Mouse (Mus musculus) gastrocnemius, postnatal 25 days (tissue): ENCODE measurements at regions not wholly inside any gene's neighbourhood (a gene's known extent, or its start where the extent isn't known, plus 50 kb on each side); places are given as distances from the start of the nearest gene placed in this dataset.

Source experiments
- DNase-seq: peaks from one replicate; pipeline ENCODE4 v3.0.0; 2022

DNA sequence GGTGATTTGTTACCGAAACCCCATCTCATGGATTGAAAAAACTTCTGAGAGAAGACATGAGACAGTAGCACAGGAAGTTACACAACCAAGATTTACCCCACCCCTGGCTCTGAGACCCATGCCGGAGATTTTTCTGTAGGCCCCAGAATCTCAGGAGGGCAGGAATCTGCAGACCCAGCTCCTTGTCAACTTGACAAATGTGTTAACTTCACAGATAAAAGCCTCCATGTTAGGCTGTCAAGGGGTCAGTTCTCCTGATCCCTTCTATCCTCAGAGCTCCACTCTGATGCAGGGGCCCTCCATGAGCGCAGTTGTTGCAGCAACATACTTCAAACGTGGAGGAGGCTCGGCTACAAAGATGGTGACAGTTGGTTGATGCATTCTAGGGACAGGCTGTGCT lies 250.5 kb upstream of the Cited2 start:
- DNase-seq, result no peak

DNA sequence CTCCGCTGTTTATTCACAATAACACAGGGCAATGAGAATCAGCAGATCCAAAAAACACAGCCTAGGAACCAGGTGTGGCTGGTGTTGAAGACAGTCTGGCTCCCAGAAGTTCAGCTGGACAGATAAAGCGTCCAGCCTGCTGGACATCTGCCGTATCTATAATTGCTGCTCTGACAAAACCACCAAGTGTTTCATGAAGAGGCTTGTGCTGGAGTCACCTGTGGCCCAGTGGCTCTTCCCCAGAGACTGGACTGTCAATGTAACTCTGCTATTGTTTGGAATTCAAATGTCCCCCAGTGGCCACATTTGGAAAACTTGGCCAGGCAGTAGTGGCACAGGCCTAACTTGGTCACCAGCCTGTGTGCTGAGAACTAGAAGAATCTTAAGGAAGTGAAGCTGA lies 247.0 kb upstream of the Cited2 start:
- DNase-seq, result no peak

DNA sequence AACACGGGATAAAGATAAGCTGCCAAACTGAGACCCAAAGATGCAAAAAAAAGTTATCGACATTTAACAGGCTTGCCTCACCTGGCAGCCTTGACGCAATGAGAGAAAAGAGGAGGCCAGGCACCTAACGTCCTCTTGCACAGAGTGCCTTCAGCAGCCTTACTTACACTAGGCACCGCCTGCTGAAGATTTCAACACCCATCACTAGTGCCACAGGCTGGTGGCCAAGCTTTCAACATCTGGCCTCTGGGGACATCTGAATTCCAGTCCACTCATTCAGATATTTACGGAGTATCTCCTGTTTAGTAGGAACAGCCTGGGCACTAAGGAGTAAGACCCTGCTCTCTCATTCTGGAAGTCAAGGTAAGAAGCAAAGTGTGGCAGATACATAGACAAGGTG lies 246.3 kb upstream of the Cited2 start:
- DNase-seq, result peak; percentile 43

GRCm38 (mm10) chr10:17478761-17479632 lies 244.0 kb upstream of the Cited2 start:
- no peak for DNase-seq

DNA sequence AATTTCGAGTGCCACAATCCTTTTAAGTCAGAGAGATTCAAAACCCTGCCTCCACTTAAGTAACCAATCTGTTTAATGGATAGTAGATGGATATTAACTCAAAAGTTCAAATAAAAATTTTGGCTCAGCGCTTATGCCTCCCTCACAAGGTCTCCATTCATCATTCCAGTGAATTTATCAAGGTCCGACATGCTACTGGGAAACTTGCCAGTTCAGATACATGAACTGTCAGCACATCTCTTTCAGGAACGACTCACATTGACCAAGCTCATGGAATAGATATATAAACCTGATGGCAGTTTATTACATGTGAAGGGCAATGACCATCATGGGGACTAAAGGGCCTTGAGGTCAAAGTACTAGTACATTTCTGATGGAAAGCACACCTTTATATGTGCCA lies 240.3 kb upstream of the Cited2 start:
- DNase-seq, result no peak

GRCm38 (mm10) chr10:17485049-17485449 lies 238.0 kb upstream of the Cited2 start:
- no peak for DNase-seq

DNA sequence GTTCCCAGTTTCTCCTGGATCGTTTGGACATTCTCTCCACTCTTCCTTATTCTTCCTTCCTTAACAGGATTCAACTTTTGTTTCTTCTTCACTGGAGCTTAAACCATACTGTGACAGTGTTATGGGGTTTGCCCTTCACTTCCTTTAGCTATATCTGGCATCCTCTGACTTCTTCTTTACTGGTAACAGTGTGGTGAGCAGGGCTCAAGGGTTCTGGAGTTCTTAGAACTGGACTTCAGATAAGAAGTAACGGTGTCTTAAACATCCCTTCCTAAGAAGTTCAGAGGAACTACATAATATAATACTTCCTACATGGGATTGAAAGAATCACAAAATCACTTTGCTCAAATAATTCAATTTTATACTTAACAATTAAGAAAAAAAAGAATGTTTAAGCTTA lies 237.5 kb upstream of the Cited2 start:
- no peak for DNase-seq

DNA sequence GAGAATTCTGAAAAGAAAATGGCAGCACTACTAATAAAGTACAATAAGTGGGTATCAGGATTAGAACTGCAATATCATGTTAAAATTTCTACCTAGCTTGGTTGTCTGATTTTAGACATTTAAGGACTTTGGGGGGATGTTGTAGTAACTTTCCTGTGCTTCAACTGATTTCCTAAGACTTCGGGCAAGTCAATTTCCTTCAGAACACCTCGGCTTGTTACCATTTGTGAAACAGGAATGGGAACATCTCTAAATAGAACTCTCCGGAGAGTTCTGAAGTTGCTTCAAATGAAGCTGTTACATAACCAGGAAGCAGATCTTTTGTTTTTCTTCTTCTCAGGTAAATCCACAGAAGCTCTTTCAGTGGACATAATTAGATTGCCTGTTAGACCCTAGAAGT lies 237.0 kb upstream of the Cited2 start:
- DNase-seq, result no peak

GRCm38 (mm10) chr10:17487460-17487859 lies 235.6 kb upstream of the Cited2 start:
- no peak for DNase-seq

DNA sequence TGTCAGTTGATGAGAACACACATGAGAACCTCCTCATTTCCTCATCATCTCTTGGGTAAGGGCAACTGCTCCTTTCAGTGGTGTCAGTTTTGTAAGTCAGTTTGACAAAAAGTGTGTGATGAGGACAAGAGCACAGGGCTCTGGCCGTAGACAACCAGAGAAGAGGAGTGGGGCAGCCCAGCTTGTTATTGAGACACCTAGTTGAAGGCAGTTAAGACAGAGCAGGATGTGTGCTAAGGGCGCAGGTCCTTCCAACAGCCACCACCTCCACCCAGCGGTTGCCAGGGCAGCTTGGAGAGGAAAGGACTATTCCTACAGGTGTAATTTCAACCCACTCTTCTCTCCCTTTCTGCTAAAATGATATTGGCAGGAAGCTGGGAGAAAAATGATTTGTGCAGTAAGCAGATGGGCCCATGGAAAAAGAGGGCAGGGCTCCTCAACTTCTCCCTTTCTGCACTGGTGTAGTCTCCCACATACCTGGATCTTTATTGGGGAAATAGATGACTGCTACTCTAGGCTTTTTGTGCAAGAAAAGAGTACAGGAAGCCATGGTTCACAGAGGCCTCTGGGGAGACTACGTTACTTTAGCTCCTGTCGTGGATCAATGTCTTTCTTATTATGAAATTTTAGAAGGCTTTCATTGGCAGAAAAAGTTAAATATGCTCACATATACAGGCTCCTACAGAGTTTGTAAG lies 231.3 kb upstream of the Cited2 start:
- no peak for DNase-seq

GRCm38 (mm10) chr10:17493137-17493536 lies 229.9 kb upstream of the Cited2 start:
- DNase-seq, result no peak

DNA sequence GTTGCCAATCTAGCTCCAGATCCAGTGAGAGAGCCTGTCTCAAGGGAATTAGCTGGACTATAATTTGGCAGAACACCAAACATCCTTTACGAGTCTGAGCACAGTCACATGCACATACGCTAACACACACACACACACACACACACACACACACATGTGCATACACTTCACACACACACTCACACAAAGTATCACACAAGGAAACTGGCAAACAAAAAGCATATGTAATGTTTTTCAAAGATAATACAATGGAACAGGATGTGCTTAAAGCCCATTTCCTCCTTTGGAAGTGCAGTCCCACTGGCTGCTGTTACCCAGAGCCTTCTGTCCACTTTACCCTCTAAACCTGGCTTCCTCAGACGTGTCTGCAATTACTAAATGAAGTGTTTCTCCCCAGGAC lies 226.2 kb upstream of the Cited2 start:
- DNase-seq, result no peak

GRCm38 (mm10) chr10:17510626-17511193 lies 212.3 kb upstream of the Cited2 start:
- no peak for DNase-seq

GRCm38 (mm10) chr10:17511779-17512335 lies 211.2 kb upstream of the Cited2 start:
- no peak for DNase-seq

GRCm38 (mm10) chr10:17512487-17512886 lies 210.5 kb upstream of the Cited2 start:
- no peak for DNase-seq

DNA sequence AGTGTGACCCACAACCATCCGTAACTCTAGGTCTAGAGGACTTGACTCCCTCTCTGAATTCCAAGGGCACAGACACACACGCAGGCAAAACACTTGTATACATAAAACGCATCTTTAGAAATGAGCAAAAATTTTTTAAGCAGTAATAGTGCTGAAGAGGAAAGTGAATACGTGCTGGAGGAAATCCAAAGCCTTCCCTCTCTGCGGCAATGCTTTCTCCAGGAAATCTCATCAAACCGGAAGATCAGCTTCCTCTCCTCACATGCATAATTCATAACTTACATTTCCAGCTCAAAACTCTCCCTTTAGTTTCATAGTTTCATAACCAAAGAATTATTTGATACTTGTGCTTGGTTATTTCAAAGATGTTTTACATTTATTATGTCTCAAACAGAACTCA lies 209.3 kb upstream of the Cited2 start:
- no peak for DNase-seq

DNA sequence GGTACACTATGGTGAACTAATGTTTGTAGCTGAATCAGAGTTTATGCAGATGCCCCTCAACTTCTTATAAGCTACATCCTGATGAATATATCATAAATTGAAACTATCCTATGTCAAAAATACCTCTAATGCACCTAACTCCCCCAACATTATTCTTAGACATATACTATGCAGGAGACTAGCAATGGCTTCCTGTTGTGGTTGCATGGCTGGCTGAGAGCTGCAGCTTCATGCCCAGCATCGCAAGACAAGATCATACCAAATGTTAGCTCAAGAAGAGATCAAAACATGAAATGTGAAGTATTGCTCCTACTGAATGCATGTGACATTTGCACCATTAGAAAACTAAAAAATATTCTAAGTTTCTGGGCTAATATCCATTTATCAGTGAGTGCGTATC lies 206.9 kb upstream of the Cited2 start:
- DNase-seq, result no peak

- DNase-seq, result no peak
These were observed 204.4 kb upstream of the Cited2 start for GRCm38 (mm10) chr10:17518423-17519175.

DNA sequence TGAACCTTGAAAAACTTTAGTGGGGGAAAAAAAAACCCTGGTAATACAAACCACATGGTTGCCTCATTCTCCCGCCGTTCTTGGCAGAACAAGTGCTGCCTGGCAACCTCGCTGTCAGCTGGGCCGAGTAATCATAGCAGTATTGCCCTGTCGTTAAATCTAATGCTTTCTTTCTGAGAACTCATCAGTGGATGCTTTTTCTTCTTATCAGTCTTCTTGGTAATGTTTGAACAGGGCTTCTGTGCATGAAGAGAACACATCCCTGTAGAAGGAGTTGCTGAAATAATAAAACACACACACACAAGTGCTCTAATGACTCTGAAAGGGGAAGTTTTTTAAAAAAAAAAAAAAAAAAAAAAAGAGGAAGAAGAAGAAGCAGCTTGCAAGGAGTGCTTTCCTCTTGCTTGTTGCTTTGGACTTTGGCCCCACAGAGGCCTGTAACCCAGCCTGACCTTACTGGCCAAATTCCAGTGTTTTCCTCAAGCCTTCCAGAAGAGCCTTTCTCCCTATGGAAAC lies 200.9 kb upstream of the Cited2 start:
- peak; percentile 76 for DNase-seq

- DNase-seq, result no peak
These were observed 199.3 kb upstream of the Cited2 start for GRCm38 (mm10) chr10:17523558-17524328.

GRCm38 (mm10) chr10:17527151-17527737 lies 195.8 kb upstream of the Cited2 start:
- DNase-seq, result no peak
